Mouse (Mus musculus): ENCODE measurements around the gene Xrcc1. TPM values are rescaled to one million over a fixed set of nuclear protein-coding genes. Genes with fewer than 3 reads are reported as not detected.
"Not testable (repeated sequence)": the region's sequence is repeated elsewhere in the genome, so short reads cannot be mapped to it uniquely, and the experiment has no call there.

Gene Xrcc1
- polyA plus RNA-seq, 1 experiment from 2014 or later = 63.8 TPM

- Histone ChIP-seq H3K27me3 (replicated peaks; ENCODE audit: control insufficient read depth, insufficient read depth, low read length) (peaks cover 42% of the 10 kb centered on the region), H3K9ac (ENCODE audit: low read depth, low read length) (no peak overlapping the region), H3K4me2 (ENCODE audit: low read length) (peak overlapping the region; percentile 32), H3K36me3 (ENCODE audit: control insufficient read depth, insufficient read depth, low read length) (no peaks in the 10 kb centered on the region; the same call in 1 of the 2 replicates), H3K4me1 (ENCODE audit: control insufficient read depth, insufficient read depth, low read depth, low read length) (peaks cover 15% of the 10 kb centered on the region), H3K27ac (ENCODE audit: low read depth, low read length) (no peak overlapping the region), H3K9me3 (ENCODE audit: control insufficient read depth, low read length) (0 out of 2 replicates have a peak, but pooled peaks cover 2% of the 10 kb centered on the region), H3K4me3 (ENCODE audit: low read length) (peak overlapping the region; percentile 5; the same call in 1 of the 2 replicates)
- 5% methylated on average over 27 of the region's 27 CpGs for WGBS
- no peak for ATAC-seq
These were observed 66.3 kb downstream of the Xrcc1 start for GRCm38 (mm10) chr7:24612308-24612910.

GRCm38 (mm10) chr7:24614816-24615215, 68.7 kb downstream of the Xrcc1 start:
- ATAC-seq = no peak
- Histone ChIP-seq H3K27me3 (replicated peaks; ENCODE audit: control insufficient read depth, insufficient read depth, low read length) (peaks cover 36% of the 10 kb centered on the region), H3K36me3 (ENCODE audit: control insufficient read depth, insufficient read depth, low read length) (no peaks in the 10 kb centered on the region), H3K4me3 (ENCODE audit: low read length) (no peak overlapping the region), H3K9ac (ENCODE audit: low read depth, low read length) (no peak overlapping the region), H3K4me2 (ENCODE audit: low read length) (no peak overlapping the region), H3K4me1 (ENCODE audit: control insufficient read depth, insufficient read depth, low read depth, low read length) (peaks cover 15% of the 10 kb centered on the region), H3K27ac (ENCODE audit: low read depth, low read length) (no peak overlapping the region), H3K9me3 (ENCODE audit: control insufficient read depth, low read length) (no peaks in the 10 kb centered on the region)
- WGBS = 81% methylated on average over 13 of the region's 13 CpGs

- Histone ChIP-seq H3K36me3 (ENCODE audit: control insufficient read depth, insufficient read depth, low read length) (no peaks in the 10 kb centered on the region), H3K9me3 (ENCODE audit: control insufficient read depth, low read length) (no peaks in the 10 kb centered on the region), H3K9ac (ENCODE audit: low read depth, low read length) (no peak overlapping the region), H3K27ac (ENCODE audit: low read depth, low read length) (no peak overlapping the region), H3K4me1 (ENCODE audit: control insufficient read depth, insufficient read depth, low read depth, low read length) (no peaks in the 10 kb centered on the region), H3K4me3 (ENCODE audit: low read length) (no peak overlapping the region), H3K27me3 (replicated peaks; ENCODE audit: control insufficient read depth, insufficient read depth, low read length) (peaks cover 12% of the 10 kb centered on the region), H3K4me2 (ENCODE audit: low read length) (no peak overlapping the region)
- ATAC-seq = no peak
- 82% methylated on average over 8 of the region's 8 CpGs for WGBS
These were observed 71.7 kb downstream of the Xrcc1 start for GRCm38 (mm10) chr7:24617763-24618162.

GRCm38 (mm10) chr7:24618374-24618773, 72.3 kb downstream of the Xrcc1 start:
- not testable (repeated sequence) for H3K36me3 ChIP-seq (ENCODE audit: control insufficient read depth, insufficient read depth, low read length); H3K27ac ChIP-seq (ENCODE audit: low read depth, low read length); ATAC-seq; H3K4me3 ChIP-seq (ENCODE audit: low read length); H3K9ac ChIP-seq (ENCODE audit: low read depth, low read length); H3K27me3 ChIP-seq (replicated peaks; ENCODE audit: control insufficient read depth, insufficient read depth, low read length); H3K4me2 ChIP-seq (ENCODE audit: low read length); H3K9me3 ChIP-seq (ENCODE audit: control insufficient read depth, low read length); H3K4me1 ChIP-seq (ENCODE audit: control insufficient read depth, insufficient read depth, low read depth, low read length)
- 90% methylated on average over 8 of the region's 8 CpGs for WGBS

GRCm38 (mm10) chr7:24619671-24620397, 73.7 kb downstream of the Xrcc1 start:
- WGBS = 52% methylated on average over 13 of the region's 13 CpGs
- 0 out of 2 replicates have a peak, but pooled peaks cover under 1% of the 10 kb centered on the region for H3K27me3 ChIP-seq (replicated peaks; ENCODE audit: control insufficient read depth, insufficient read depth, low read length)
- no peaks in the 10 kb centered on the region for H3K9me3 ChIP-seq (ENCODE audit: control insufficient read depth, low read length)
- no peak overlapping the region for H3K4me3 ChIP-seq (ENCODE audit: low read length)
- no peaks in the 10 kb centered on the region for H3K4me1 ChIP-seq (ENCODE audit: control insufficient read depth, insufficient read depth, low read depth, low read length)
- no peak overlapping the region for H3K27ac ChIP-seq (ENCODE audit: low read depth, low read length)
- no peaks in the 10 kb centered on the region for H3K36me3 ChIP-seq (ENCODE audit: control insufficient read depth, insufficient read depth, low read length)
- no peak for ATAC-seq
- H3K9ac ChIP-seq (ENCODE audit: low read depth, low read length) = no peak overlapping the region
- H3K4me2 ChIP-seq (ENCODE audit: low read length) = no peak overlapping the region

GRCm38 (mm10) chr7:24621193-24621592, 75.1 kb downstream of the Xrcc1 start:
- Histone ChIP-seq H3K4me3 (ENCODE audit: low read length) (no peak overlapping the region), H3K36me3 (ENCODE audit: control insufficient read depth, insufficient read depth, low read length) (no peaks in the 10 kb centered on the region), H3K9me3 (ENCODE audit: control insufficient read depth, low read length) (no peaks in the 10 kb centered on the region), H3K27ac (ENCODE audit: low read depth, low read length) (no peak overlapping the region), H3K4me1 (ENCODE audit: control insufficient read depth, insufficient read depth, low read depth, low read length) (no peaks in the 10 kb centered on the region), H3K9ac (ENCODE audit: low read depth, low read length) (no peak overlapping the region), H3K27me3 (replicated peaks; ENCODE audit: control insufficient read depth, insufficient read depth, low read length) (no peaks in the 10 kb centered on the region), H3K4me2 (ENCODE audit: low read length) (no peak overlapping the region)
- ATAC-seq = no peak
- whole genome bisulfite sequencing = 90% methylated on average over 3 of the region's 3 CpGs

GRCm38 (mm10) chr7:24622967-24623366, 76.9 kb downstream of the Xrcc1 start:
- WGBS = 83% methylated on average over 6 of the region's 6 CpGs
- Histone ChIP-seq H3K27me3 (replicated peaks; ENCODE audit: control insufficient read depth, insufficient read depth, low read length) (no peaks in the 10 kb centered on the region), H3K4me2 (ENCODE audit: low read length) (no peak overlapping the region), H3K4me3 (ENCODE audit: low read length) (no peak overlapping the region), H3K36me3 (ENCODE audit: control insufficient read depth, insufficient read depth, low read length) (no peaks in the 10 kb centered on the region), H3K9ac (ENCODE audit: low read depth, low read length) (no peak overlapping the region), H3K9me3 (ENCODE audit: control insufficient read depth, low read length) (no peaks in the 10 kb centered on the region), H3K27ac (ENCODE audit: low read depth, low read length) (no peak overlapping the region), H3K4me1 (ENCODE audit: control insufficient read depth, insufficient read depth, low read depth, low read length) (no peaks in the 10 kb centered on the region)
- ATAC-seq = no peak

Other genes starting within 250 kb of the Xrcc1 start
- gene Zfp61, start 245.1 kb upstream of the Xrcc1 start, polyA plus RNA-seq (2015; fragmentation: Nextera tagmentation; extraction: Ambion mirVana) = 41.4 and 42.1 TPM in 2 replicates
- gene Zfp94, start 229.6 kb upstream of the Xrcc1 start, polyA plus RNA-seq (2015; fragmentation: Nextera tagmentation; extraction: Ambion mirVana) = 19.2 and 19.8 TPM in 2 replicates
- 0.25 and 0.44 TPM in 2 replicates for gene Tescl, start 212.4 kb upstream of the Xrcc1 start, polyA plus RNA-seq (2015; fragmentation: Nextera tagmentation; extraction: Ambion mirVana)
- gene Lypd5, start 197.1 kb upstream of the Xrcc1 start, polyA plus RNA-seq (2015; fragmentation: Nextera tagmentation; extraction: Ambion mirVana) = not detected in 2 replicates
- gene Kcnn4, start 176.0 kb upstream of the Xrcc1 start, polyA plus RNA-seq (2015; fragmentation: Nextera tagmentation; extraction: Ambion mirVana) = 2.5 and 3.2 TPM in 2 replicates
- gene Smg9, start 146.7 kb upstream of the Xrcc1 start, polyA plus RNA-seq (2015; fragmentation: Nextera tagmentation; extraction: Ambion mirVana) = 38.2 and 38.9 TPM in 2 replicates
- not detected in 2 replicates for gene Irgc1, start 94.0 kb upstream of the Xrcc1 start, polyA plus RNA-seq (2015; fragmentation: Nextera tagmentation; extraction: Ambion mirVana)
- gene Plaur, start 83.8 kb upstream of the Xrcc1 start, polyA plus RNA-seq (2015; fragmentation: Nextera tagmentation; extraction: Ambion mirVana) = 1.8 and 2.2 TPM in 2 replicates
- gene Cadm4, start 64.3 kb upstream of the Xrcc1 start, polyA plus RNA-seq (2015; fragmentation: Nextera tagmentation; extraction: Ambion mirVana) = 47.0 and 68.0 TPM in 2 replicates
- gene Zfp428, start 39.3 kb upstream of the Xrcc1 start, polyA plus RNA-seq (2015; fragmentation: Nextera tagmentation; extraction: Ambion mirVana) = 272 and 277 TPM in 2 replicates
- gene AC161166.1, start 33.8 kb upstream of the Xrcc1 start, polyA plus RNA-seq (2015; fragmentation: Nextera tagmentation; extraction: Ambion mirVana) = 1.0 and 1.1 TPM in 2 replicates
- 19.2 and 24.7 TPM in 2 replicates for gene Irgq, start 15.6 kb upstream of the Xrcc1 start, polyA plus RNA-seq (2015; fragmentation: Nextera tagmentation; extraction: Ambion mirVana)
- not detected in 2 replicates for gene Pinlyp, start 171 bp upstream of the Xrcc1 start, polyA plus RNA-seq (2015; fragmentation: Nextera tagmentation; extraction: Ambion mirVana)
- gene Ethe1, start 41.3 kb downstream of the Xrcc1 start, polyA plus RNA-seq (2015; fragmentation: Nextera tagmentation; extraction: Ambion mirVana) = 29.1 and 30.9 TPM in 2 replicates
- 17.1 and 17.7 TPM in 2 replicates for gene Zfp575, start 41.4 kb downstream of the Xrcc1 start, polyA plus RNA-seq (2015; fragmentation: Nextera tagmentation; extraction: Ambion mirVana)
- not detected in 2 replicates for gene Phldb3, start 64.5 kb downstream of the Xrcc1 start, polyA plus RNA-seq (2015; fragmentation: Nextera tagmentation; extraction: Ambion mirVana)
- 0.76 and 0.78 TPM in 2 replicates for gene Lypd3, start 90.3 kb downstream of the Xrcc1 start, polyA plus RNA-seq (2015; fragmentation: Nextera tagmentation; extraction: Ambion mirVana)
- not detected in 2 replicates for gene Tex101, start 130.4 kb downstream of the Xrcc1 start, polyA plus RNA-seq (2015; fragmentation: Nextera tagmentation; extraction: Ambion mirVana)
- not detected in 2 replicates for gene BC049730, start 163.0 kb downstream of the Xrcc1 start, polyA plus RNA-seq (2015; fragmentation: Nextera tagmentation; extraction: Ambion mirVana)
- gene Gm4763, start 180.6 kb downstream of the Xrcc1 start, polyA plus RNA-seq (2015; fragmentation: Nextera tagmentation; extraction: Ambion mirVana) = not detected in 2 replicates
- gene Cd177, start 214.0 kb downstream of the Xrcc1 start, polyA plus RNA-seq (2015; fragmentation: Nextera tagmentation; extraction: Ambion mirVana) = 0.20 and 0.52 TPM in 2 replicates
- gene Ceacam10, start 230.9 kb downstream of the Xrcc1 start, polyA plus RNA-seq (2015; fragmentation: Nextera tagmentation; extraction: Ambion mirVana) = 0.40 and 0.69 TPM in 2 replicates

Measured in hindbrain, embryonic 16.5 days (tissue).